Mouse (Mus musculus) myocyte (in vitro differentiated cells): ENCODE measurements at regions not wholly inside any gene's neighbourhood (a gene's known extent, or its start where the extent isn't known, plus 50 kb on each side); places are given as distances from the start of the nearest gene placed in this dataset.
A peak's percentile ranks its signal among the peaks of the same experiment; 100 is the strongest.

Experiments
- H3K27me3 ChIP-seq: one replicate; pipeline ENCODE4 v1.6.1; 2011; ENCODE audit not compliant: control insufficient read depth, insufficient read depth, insufficient read length
- H3K36me3 ChIP-seq: one replicate; pipeline ENCODE4 v1.6.1; 2011; ENCODE audit not compliant: control insufficient read depth, insufficient read depth
- H3K4me2 ChIP-seq: one replicate; pipeline ENCODE4 v1.6.1; 2011; ENCODE audit warnings: low read depth, control low read depth
- H3K4me3 ChIP-seq: one replicate; pipeline ENCODE4 v1.5.1; 2011; ENCODE audit warnings: mild to moderate bottlenecking, control low read depth, moderate library complexity
- H3K79me2 ChIP-seq: one replicate; pipeline ENCODE4 v1.6.1; 2011; ENCODE audit not compliant: control insufficient read depth, insufficient read depth
- H3ac ChIP-seq: one replicate; pipeline ENCODE4 v1.6.1; 2011; ENCODE audit not compliant: control insufficient read depth, insufficient read length
- CEBPB ChIP-seq: IDR thresholded peaks from 2 replicates; pipeline ENCODE4 v1.6.1; 2011; ENCODE audit warnings: mild to moderate bottlenecking, moderate library complexity; ENCODE audit not compliant: poor library complexity, insufficient read depth, severe bottlenecking
- E2F4 ChIP-seq: IDR thresholded peaks from one replicate; pipeline ENCODE4 v1.6.1; 2011; ENCODE audit warnings: mild to moderate bottlenecking, control low read depth, moderate library complexity; ENCODE audit not compliant: insufficient read depth
- MAX ChIP-seq: IDR thresholded peaks from one replicate; pipeline ENCODE4 v1.6.1; 2011; ENCODE audit warnings: low read depth, mild to moderate bottlenecking, control low read depth
- MYOD1 ChIP-seq, 3 experiments: IDR thresholded peaks; one replicate each; pipeline ENCODE4 v1.6.1; 2011; ENCODE audit warnings: control low read depth in 2 of 3, low read depth in 2 of 3, mild to moderate bottlenecking in 2 of 3, moderate library complexity in 1 of 3; ENCODE audit not compliant: insufficient read length in 2 of 3, control insufficient read depth in 1 of 3
- MYOG ChIP-seq, 3 experiments: IDR thresholded peaks; one replicate each; pipeline ENCODE4 v1.6.1; 2011; ENCODE audit warnings: control low read depth in 2 of 3, low read depth in 2 of 3, mild to moderate bottlenecking in 2 of 3; ENCODE audit not compliant: insufficient read length in 2 of 3, control insufficient read depth in 1 of 3, insufficient read depth in 1 of 3
- POLR2A ChIP-seq: IDR thresholded peaks from one replicate; pipeline ENCODE4 v1.6.1; 2011; ENCODE audit warnings: low read depth, mild to moderate bottlenecking, control low read depth, moderate library complexity; ENCODE audit not compliant: insufficient read length
- POLR2AphosphoS2 ChIP-seq: IDR thresholded peaks from one replicate; pipeline ENCODE4 v1.6.1; 2011; ENCODE audit warnings: low read depth, control low read depth; ENCODE audit not compliant: insufficient read length
- REST ChIP-seq: IDR thresholded peaks from one replicate; pipeline ENCODE4 v1.6.1; 2011; ENCODE audit warnings: mild to moderate bottlenecking, control low read depth, moderate library complexity; ENCODE audit not compliant: insufficient read depth, insufficient read length
- SRF ChIP-seq: IDR thresholded peaks from one replicate; pipeline ENCODE4 v1.6.1; 2011; ENCODE audit warnings: low read depth; ENCODE audit not compliant: control insufficient read depth, insufficient read length
- TCF12 ChIP-seq: IDR thresholded peaks from one replicate; pipeline ENCODE4 v1.6.1; 2011; ENCODE audit warnings: mild to moderate bottlenecking, control low read depth; ENCODE audit not compliant: poor library complexity, insufficient read depth, severe bottlenecking
- TCF3 ChIP-seq: IDR thresholded peaks from one replicate; pipeline ENCODE4 v1.6.1; 2011; ENCODE audit warnings: low read depth, control low read depth; ENCODE audit not compliant: insufficient read length
- USF1 ChIP-seq: IDR thresholded peaks from one replicate; pipeline ENCODE4 v1.6.1; 2011; ENCODE audit warnings: low read depth, mild to moderate bottlenecking, control low read depth, moderate library complexity

- no peaks in the 10 kb centered on the region for H3K79me2 ChIP-seq
- no peak overlapping the region for H3ac ChIP-seq
- H3K4me2 ChIP-seq: no peak overlapping the region
- H3K27me3 ChIP-seq: no peaks in the 10 kb centered on the region
- no peaks in the 10 kb centered on the region for H3K36me3 ChIP-seq
- H3K4me3 ChIP-seq: no peak overlapping the region
- TF ChIP-seq USF1 (no peak), TCF12 (no peak), CEBPB (no peak), POLR2A (no peak), MYOG (IDR thresholded peaks at IDR 0.05; ENCODE audit: control insufficient read depth in 1 of 3, insufficient read depth in 1 of 3, insufficient read length in 2 of 3, low read depth in 2 of 3) (no peak), MAX (no peak), POLR2AphosphoS2 (no peak)
Measured at GRCm38 (mm10) chr6:52105031-52105593, 53.0 kb downstream of the Hoxa1 start.

GRCm38 (mm10) chr6:52104141-52104540 lies 54.0 kb downstream of the Hoxa1 start:
- no peak for TF ChIP-seq MYOG (IDR thresholded peaks at IDR 0.05; ENCODE audit: control insufficient read depth in 1 of 3, insufficient read depth in 1 of 3, insufficient read length in 2 of 3, low read depth in 2 of 3)
- TF ChIP-seq CEBPB: no peak
- TF ChIP-seq REST: no peak
- no peak for TF ChIP-seq MYOD1 (IDR thresholded peaks at IDR 0.05; ENCODE audit: control insufficient read depth in 1 of 3, insufficient read length in 2 of 3, low read depth in 2 of 3)
- TF ChIP-seq USF1: no peak
- no peak for TF ChIP-seq E2F4
- TF ChIP-seq MAX: no peak
- TF ChIP-seq TCF12: no peak
- TF ChIP-seq SRF: no peak
- TF ChIP-seq TCF3: no peak
- TF ChIP-seq POLR2A: no peak
- no peak for TF ChIP-seq POLR2AphosphoS2
- Histone ChIP-seq H3K79me2 (no peaks in the 10 kb centered on the region), H3K4me3 (no peak overlapping the region), H3K36me3 (no peaks in the 10 kb centered on the region), H3K27me3 (no peaks in the 10 kb centered on the region), H3K4me2 (no peak overlapping the region), H3ac (no peak overlapping the region)

- H3K4me3 ChIP-seq: no peak overlapping the region
- no peak overlapping the region for H3K4me2 ChIP-seq
Measured at GRCm38 (mm10) chr6:52103661-52104060, 54.5 kb downstream of the Hoxa1 start.

GRCm38 (mm10) chr6:52102699-52103098 lies 55.4 kb downstream of the Hoxa1 start:
- Histone ChIP-seq H3K36me3 (no peaks in the 10 kb centered on the region), H3ac (no peak overlapping the region), H3K4me2 (peak overlapping the region; percentile 51), H3K79me2 (no peaks in the 10 kb centered on the region), H3K4me3 (no peak overlapping the region), H3K27me3 (no peaks in the 10 kb centered on the region)
- TF ChIP-seq CEBPB (no peak), REST (no peak), POLR2AphosphoS2 (no peak), TCF12 (no peak), MYOD1 (IDR thresholded peaks at IDR 0.05; ENCODE audit: control insufficient read depth in 1 of 3, insufficient read length in 2 of 3, low read depth in 2 of 3) (no peak), TCF3 (no peak), POLR2A (no peak), E2F4 (no peak)

More at GRCm38 (mm10) chr6:52103661-52104060, 54.5 kb downstream of the Hoxa1 start:
- Histone ChIP-seq H3K36me3 (no peaks in the 10 kb centered on the region), H3K79me2 (no peaks in the 10 kb centered on the region), H3ac (no peak overlapping the region), H3K27me3 (no peaks in the 10 kb centered on the region)
- no peak for TF ChIP-seq MAX
- TF ChIP-seq E2F4: no peak
- no peak for TF ChIP-seq POLR2A
- TF ChIP-seq MYOG (IDR thresholded peaks at IDR 0.05; ENCODE audit: control insufficient read depth in 1 of 3, insufficient read depth in 1 of 3, insufficient read length in 2 of 3, low read depth in 2 of 3): no peak
- no peak for TF ChIP-seq SRF
- TF ChIP-seq POLR2AphosphoS2: no peak
- no peak for TF ChIP-seq USF1
- TF ChIP-seq TCF12: no peak
- no peak for TF ChIP-seq REST
- no peak for TF ChIP-seq MYOD1 (IDR thresholded peaks at IDR 0.05; ENCODE audit: control insufficient read depth in 1 of 3, insufficient read length in 2 of 3, low read depth in 2 of 3)
- no peak for TF ChIP-seq TCF3
- TF ChIP-seq CEBPB: no peak

- Histone ChIP-seq H3K27me3 (no peaks in the 10 kb centered on the region), H3ac (no peak overlapping the region), H3K79me2 (no peaks in the 10 kb centered on the region), H3K4me3 (no peak overlapping the region), H3K4me2 (peak overlapping the region; percentile 51), H3K36me3 (no peaks in the 10 kb centered on the region)
- TF ChIP-seq SRF: no peak
- peak; percentile 64; the same call in 1 of the 2 replicates for TF ChIP-seq CEBPB
Measured at GRCm38 (mm10) chr6:52102179-52102578, 55.9 kb downstream of the Hoxa1 start.
